Mouse (Mus musculus) embryonic fibroblast, embryonic 13.5 days (primary cell): ENCODE results near the gene Wfdc5. TPM values are rescaled to one million over a fixed set of nuclear protein-coding genes. Genes with fewer than 3 reads are reported as not detected.
A peak's percentile ranks its signal among the peaks of the same experiment; 100 is the strongest.

Experiments used
- H3K27ac ChIP-seq: 2 replicates; pipeline ENCODE4 v1.5.1; 2012; ENCODE audit warnings: low read length, control low read depth, inconsistent platforms; ENCODE audit not compliant: insufficient read depth
- H3K4me1 ChIP-seq: 2 replicates; pipeline ENCODE4 v1.6.1; 2011; ENCODE audit warnings: low read length; ENCODE audit not compliant: control insufficient read depth, insufficient read depth
- H3K4me3 ChIP-seq: 2 replicates; pipeline ENCODE4 v1.5.1; 2011; ENCODE audit warnings: mild to moderate bottlenecking, control low read depth, low read length; ENCODE audit not compliant: insufficient read depth
- CTCF ChIP-seq: IDR thresholded peaks from 2 replicates; pipeline ENCODE4 v1.5.1; 2011; ENCODE audit warnings: mild to moderate bottlenecking, control low read depth, low read length, moderate library complexity, borderline replicate concordance; ENCODE audit not compliant: insufficient read depth
- POLR2A ChIP-seq: IDR thresholded peaks from 2 replicates; pipeline ENCODE4 v1.6.1; 2011; ENCODE audit warnings: low read depth, mild to moderate bottlenecking, control low read depth, low read length, moderate library complexity
- polyA plus RNA-seq: library from polyadenylated mRNA; stranded (reverse); fragments of >200 nt; gene quantifications from 2 replicates; pipeline ENCODE4 v1.2.4, GENCODE M21; 2011; ENCODE audit warnings: low read depth; ENCODE audit not compliant: missing spikeins, insufficient read length

Wfdc5 gene
- polyA plus RNA-seq, 1 experiment = not detected

GRCm38 (mm10) chr2:164158838-164159237 is 23.7 kb downstream of the Wfdc5 start:
- Histone ChIP-seq H3K4me1 (no peaks in the 10 kb centered on the region), H3K4me3 (no peak overlapping the region), H3K27ac (no peak overlapping the region; the same call in 1 of the 2 replicates)
- TF ChIP-seq POLR2A (no peak), CTCF (no peak)

GRCm38 (mm10) chr2:164156158-164156557 is 26.4 kb downstream of the Wfdc5 start:
- TF ChIP-seq POLR2A (no peak), CTCF (no peak)
- H3K27ac ChIP-seq = no peak overlapping the region
- H3K4me3 ChIP-seq = no peak overlapping the region
- H3K4me1 ChIP-seq = no peaks in the 10 kb centered on the region

GRCm38 (mm10) chr2:164154007-164154406 is 28.5 kb downstream of the Wfdc5 start:
- Histone ChIP-seq H3K4me1 (peaks cover 5% of the 10 kb centered on the region), H3K27ac (no peak overlapping the region), H3K4me3 (no peak overlapping the region)
- TF ChIP-seq CTCF (no peak), POLR2A (no peak)

- Histone ChIP-seq H3K27ac (no peak overlapping the region), H3K4me3 (no peak overlapping the region), H3K4me1 (peaks cover 5% of the 10 kb centered on the region)
- TF ChIP-seq POLR2A (no peak), CTCF (no peak)
These were observed 30.2 kb downstream of the Wfdc5 start for GRCm38 (mm10) chr2:164152341-164152740.

GRCm38 (mm10) chr2:164150086-164150760 is 32.3 kb downstream of the Wfdc5 start:
- H3K4me3 ChIP-seq = no peak overlapping the region
- H3K27ac ChIP-seq = peak overlapping the region; percentile 74
- H3K4me1 ChIP-seq = peaks cover 5% of the 10 kb centered on the region
- TF ChIP-seq CTCF (no peak), POLR2A (no peak)

- TF ChIP-seq POLR2A (no peak), CTCF (no peak)
- Histone ChIP-seq H3K4me3 (no peak overlapping the region), H3K4me1 (peaks cover 5% of the 10 kb centered on the region), H3K27ac (no peak overlapping the region)
These were observed 36.0 kb downstream of the Wfdc5 start for GRCm38 (mm10) chr2:164146556-164146955.

GRCm38 (mm10) chr2:164144541-164144940 is 38.0 kb downstream of the Wfdc5 start:
- H3K4me3 ChIP-seq = no peak overlapping the region
- TF ChIP-seq POLR2A = no peak
- no peak for TF ChIP-seq CTCF
- peaks cover 6% of the 10 kb centered on the region; the same call in 1 of the 2 replicates for H3K4me1 ChIP-seq
- no peak overlapping the region for H3K27ac ChIP-seq

- no peak overlapping the region for H3K4me3 ChIP-seq
- no peak for TF ChIP-seq POLR2A
- no peak for TF ChIP-seq CTCF
- H3K27ac ChIP-seq = no peak overlapping the region
- H3K4me1 ChIP-seq = peaks cover 6% of the 10 kb centered on the region; the same call in 1 of the 2 replicates
These were observed 38.5 kb downstream of the Wfdc5 start for GRCm38 (mm10) chr2:164144025-164144424.

GRCm38 (mm10) chr2:164142021-164142420 is 40.5 kb downstream of the Wfdc5 start:
- Histone ChIP-seq H3K4me3 (no peak overlapping the region), H3K27ac (no peak overlapping the region), H3K4me1 (peaks cover 6% of the 10 kb centered on the region; the same call in 1 of the 2 replicates)
- TF ChIP-seq POLR2A = no peak
- TF ChIP-seq CTCF = no peak

GRCm38 (mm10) chr2:164137754-164138153 is 44.8 kb downstream of the Wfdc5 start:
- H3K27ac ChIP-seq = peak overlapping the region; percentile 17; the same call in 1 of the 2 replicates
- H3K4me1 ChIP-seq = peaks cover 8% of the 10 kb centered on the region; the same call in 1 of the 2 replicates
- TF ChIP-seq POLR2A = no peak
- no peak for TF ChIP-seq CTCF
- H3K4me3 ChIP-seq = no peak overlapping the region
